Mouse (Mus musculus) midbrain, postnatal 0 days (tissue): ENCODE results near the gene Pappa2. TPM values are rescaled to one million over a fixed set of nuclear protein-coding genes. Genes with fewer than 3 reads are reported as not detected.
A peak's percentile ranks its signal among the peaks of the same experiment; 100 is the strongest.

Experiments used
- ATAC-seq: fragments of 200-750 bp; cut with Nextera tagmentation; 2 replicates; pipeline ENCODE4 v1.8.0; 2017; ENCODE audit warnings: moderate number of reproducible peaks, mild to moderate bottlenecking, moderate TSS enrichment, moderate library complexity; ENCODE audit not compliant: low FRiP score
- DNase-seq: peaks from one replicate; pipeline ENCODE4 v3.0.0-alpha.2; 2015; ENCODE audit warnings: low spot score
- H3K27ac ChIP-seq: fragments of 300-500 bp; sonication (generic); 2 replicates; pipeline ENCODE4 v1.5.1; 2014; ENCODE audit warnings: low read depth, mild to moderate bottlenecking, low read length, mixed read lengths
- H3K27me3 ChIP-seq: fragments of 300-500 bp; sonication (generic); 2 replicates; pipeline ENCODE4 v1.6.1; 2014; ENCODE audit warnings: low read length, control low read depth, mixed read lengths; ENCODE audit not compliant: insufficient read depth
- H3K36me3 ChIP-seq: fragments of 300-500 bp; sonication (generic); 2 replicates; pipeline ENCODE4 v1.6.1; 2014; ENCODE audit warnings: low read length, control low read depth, mixed read lengths; ENCODE audit not compliant: insufficient read depth
- H3K4me1 ChIP-seq: fragments of 300-500 bp; sonication (generic); 2 replicates; pipeline ENCODE4 v1.6.1; 2014; ENCODE audit warnings: mild to moderate bottlenecking, control low read depth, antibody characterized with exemption, low read length, mixed read lengths; ENCODE audit not compliant: insufficient read depth
- H3K4me2 ChIP-seq: fragments of 300-500 bp; sonication (generic); 2 replicates; pipeline ENCODE4 v1.6.1; 2014; ENCODE audit warnings: low read depth, mild to moderate bottlenecking, low read length, mixed read lengths; ENCODE audit not compliant: poor library complexity, severe bottlenecking
- H3K4me3 ChIP-seq: fragments of 300-500 bp; sonication (generic); 2 replicates; pipeline ENCODE4 v1.5.1; 2014; ENCODE audit warnings: low read depth, mild to moderate bottlenecking, low read length, moderate library complexity
- H3K9ac ChIP-seq: fragments of 300-500 bp; sonication (generic); replicated peaks from 2 replicates; pipeline ENCODE4 v1.6.1; 2014; ENCODE audit warnings: mild to moderate bottlenecking, low read length, moderate library complexity, mixed read lengths; ENCODE audit not compliant: poor library complexity, severe bottlenecking
- H3K9me3 ChIP-seq: fragments of 300-500 bp; sonication (generic); 2 replicates; pipeline ENCODE4 v1.6.1; 2016; ENCODE audit warnings: low read length, control low read depth
- CTCF ChIP-seq: IDR thresholded peaks from 2 replicates; pipeline ENCODE4 v1.5.1; 2016; ENCODE audit warnings: antibody characterized with exemption, mild to moderate bottlenecking
- WGBS: fragments of 180-500 bp; shearing (Covaris S2); extraction: QIAGEN DNeasy Blood & Tissue Kit; methylation state at CpG from one replicate; pipeline ENCODE4 v1.1.7; 2014; 5-methylcytosine and 5-hydroxymethylcytosine counted together
- polyA plus RNA-seq: library from polyadenylated mRNA; unstranded; fragments of >200 nt; fragmentation: Nextera tagmentation; extraction: Ambion mirVana; gene quantifications from 2 replicates; pipeline ENCODE4 v1.2.1, GENCODE M21; 2015
- total RNA-seq: library from RNA; depleted of rRNA; stranded (reverse); fragments of >200 nt; gene quantifications from 2 replicates; pipeline ENCODE4 v1.2.3, GENCODE M21; 2014

Gene Pappa2
- total and polyA plus RNA-seq, 2 experiments from 2014 or later = 0.20 to 4.0 TPM

DNA sequence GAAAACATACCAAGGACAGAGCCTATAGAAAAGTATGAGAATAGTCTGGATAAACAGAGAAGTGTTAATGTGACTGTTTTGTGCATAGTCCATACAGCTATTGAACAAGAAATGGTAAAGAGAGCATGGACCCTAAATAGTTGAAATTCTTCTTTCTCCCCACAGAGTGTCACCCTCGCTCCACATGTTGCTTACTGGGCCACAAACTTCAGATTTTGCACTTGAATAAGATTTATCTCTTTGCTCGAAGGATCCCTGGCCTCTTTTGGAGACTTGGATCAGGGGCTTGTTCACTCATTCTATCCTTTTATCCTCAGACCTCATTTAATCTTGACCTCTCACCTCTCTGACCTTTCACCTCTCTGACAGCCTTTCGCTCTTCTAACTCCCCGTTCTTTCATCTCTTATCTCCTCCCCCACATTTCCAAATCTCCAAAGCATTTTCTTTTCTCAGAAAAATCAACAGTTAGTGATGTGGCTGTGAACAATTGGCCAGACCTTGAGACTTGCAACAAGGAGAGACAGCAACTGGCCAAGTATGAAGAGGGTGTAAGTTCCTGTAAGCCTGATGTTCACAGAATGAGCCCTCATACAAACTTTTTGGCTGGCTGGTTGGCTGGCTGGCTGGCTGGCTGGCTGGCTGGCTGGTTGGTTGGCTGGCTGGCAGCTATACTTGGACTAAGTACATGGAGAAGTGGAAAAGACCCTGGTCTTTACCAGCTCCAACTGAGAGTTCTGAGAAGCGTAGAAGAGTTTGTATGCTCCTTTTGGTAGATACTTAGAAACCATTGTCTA, 266.8 kb downstream of the Pappa2 start:
- Histone ChIP-seq H3K27ac (no peak overlapping the region), H3K9ac (no peak overlapping the region), H3K4me1 (no peaks in the 10 kb centered on the region), H3K4me3 (no peak overlapping the region), H3K27me3 (no peaks in the 10 kb centered on the region), H3K36me3 (no peaks in the 10 kb centered on the region), H3K9me3 (no peaks in the 10 kb centered on the region), H3K4me2 (no peak overlapping the region)
- ATAC-seq = peak; percentile 54
- WGBS = 28% methylated on average over 5 of the region's 5 CpGs
- DNase-seq = peak; percentile 59
- peak; percentile 89 for TF ChIP-seq CTCF

GRCm38 (mm10) chr1:158701336-158701735, 279.0 kb downstream of the Pappa2 start:
- H3K27me3 ChIP-seq = no peaks in the 10 kb centered on the region
- H3K9me3 ChIP-seq = no peaks in the 10 kb centered on the region
- no peak overlapping the region for H3K4me2 ChIP-seq
- H3K9ac ChIP-seq = no peak overlapping the region
- ATAC-seq (no peak), DNase-seq (no peak)
- H3K36me3 ChIP-seq = no peaks in the 10 kb centered on the region
- TF ChIP-seq CTCF = no peak
- no peak overlapping the region for H3K27ac ChIP-seq
- WGBS = 84% methylated on average over 1 of the region's 1 CpGs
- H3K4me3 ChIP-seq = no peak overlapping the region
- H3K4me1 ChIP-seq = no peaks in the 10 kb centered on the region

GRCm38 (mm10) chr1:158700147-158700546, 280.1 kb downstream of the Pappa2 start:
- Histone ChIP-seq H3K36me3 (no peaks in the 10 kb centered on the region), H3K9me3 (no peaks in the 10 kb centered on the region), H3K4me2 (no peak overlapping the region), H3K4me1 (no peaks in the 10 kb centered on the region), H3K27me3 (no peaks in the 10 kb centered on the region), H3K4me3 (no peak overlapping the region), H3K9ac (no peak overlapping the region), H3K27ac (no peak overlapping the region)
- no peak for ATAC-seq
- TF ChIP-seq CTCF = no peak
- no peak for DNase-seq
- 66% methylated on average over 2 of the region's 2 CpGs for WGBS

GRCm38 (mm10) chr1:158699276-158699675, 281.0 kb downstream of the Pappa2 start:
- ATAC-seq (no peak), DNase-seq (no peak)
- Histone ChIP-seq H3K4me2 (no peak overlapping the region), H3K36me3 (no peaks in the 10 kb centered on the region), H3K9me3 (no peaks in the 10 kb centered on the region), H3K27me3 (no peaks in the 10 kb centered on the region), H3K4me1 (no peaks in the 10 kb centered on the region), H3K9ac (no peak overlapping the region), H3K27ac (no peak overlapping the region), H3K4me3 (no peak overlapping the region)
- WGBS = 85% methylated on average over 2 of the region's 2 CpGs
- no peak for TF ChIP-seq CTCF

- no peaks in the 10 kb centered on the region for H3K4me1 ChIP-seq
- DNase-seq (no peak), ATAC-seq (no peak)
- TF ChIP-seq CTCF = no peak
- H3K9ac ChIP-seq = no peak overlapping the region
- H3K27ac ChIP-seq = no peak overlapping the region
- H3K9me3 ChIP-seq = no peaks in the 10 kb centered on the region
- 0 out of 2 replicates have a peak, but pooled peaks cover 2% of the 10 kb centered on the region for H3K36me3 ChIP-seq
- H3K27me3 ChIP-seq = no peaks in the 10 kb centered on the region
- no peak overlapping the region for H3K4me2 ChIP-seq
- H3K4me3 ChIP-seq = no peak overlapping the region
- 87% methylated on average over 10 of the region's 10 CpGs for WGBS
Measured at GRCm38 (mm10) chr1:158697859-158698569, 282.3 kb downstream of the Pappa2 start.

DNA sequence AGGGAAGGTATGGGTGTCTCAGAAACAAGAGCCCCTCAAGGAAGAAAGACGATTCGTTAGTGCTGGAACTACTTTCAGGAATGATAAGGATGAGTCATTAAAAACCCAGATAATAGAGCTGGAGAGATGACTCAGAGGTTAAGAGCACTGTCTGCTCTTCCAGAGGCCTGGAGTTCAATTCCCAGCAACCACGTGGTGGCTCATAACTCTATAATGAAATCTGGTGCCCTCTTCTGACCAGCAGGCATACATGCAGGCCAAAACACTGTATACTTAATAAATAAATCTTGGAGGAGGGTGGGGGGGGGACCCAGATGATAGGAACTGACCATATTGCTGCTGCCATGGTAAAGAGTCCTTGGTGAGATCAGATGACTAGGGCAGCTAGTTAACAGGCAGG, 282.9 kb downstream of the Pappa2 start:
- Histone ChIP-seq H3K9ac (no peak overlapping the region), H3K27me3 (no peaks in the 10 kb centered on the region), H3K27ac (no peak overlapping the region), H3K36me3 (0 out of 2 replicates have a peak, but pooled peaks cover 2% of the 10 kb centered on the region), H3K9me3 (no peaks in the 10 kb centered on the region), H3K4me2 (no peak overlapping the region), H3K4me1 (no peaks in the 10 kb centered on the region), H3K4me3 (no peak overlapping the region)
- ATAC-seq (no peak), DNase-seq (no peak)
- no peak for TF ChIP-seq CTCF
- WGBS = 73% methylated on average over 3 of the region's 3 CpGs
